Mouse (Mus musculus) NIH3T3 (cell line): Measurements from ENCODE around the gene Ccdc88c.

Source experiments
- DNase-seq: peaks from one replicate; pipeline ENCODE4 v3.0.0-alpha.2; 2012; ENCODE audit warnings: low read depth

The Ccdc88c gene

GRCm38 (mm10) chr12:101028954-101029731 is at the start of gene Ccdc88c:
TSS of gene Ccdc88c (minus strand) at chr12:101029056.
- DNase-seq: peak; percentile 79

GRCm38 (mm10) chr12:101077955-101078354 is 49.1 kb upstream of the Ccdc88c start:
- DNase-seq: no peak

- DNase-seq: no peak
These were observed 46.6 kb upstream of the Ccdc88c start for GRCm38 (mm10) chr12:101075433-101075832.

- no peak for DNase-seq
These were observed 46.1 kb upstream of the Ccdc88c start for GRCm38 (mm10) chr12:101074821-101075429.

- DNase-seq: no peak
These were observed 41.0 kb upstream of the Ccdc88c start for GRCm38 (mm10) chr12:101069813-101070212.

- no peak for DNase-seq
These were observed 37.5 kb upstream of the Ccdc88c start for GRCm38 (mm10) chr12:101066329-101066728.

GRCm38 (mm10) chr12:101039956-101040355 is 11.1 kb upstream of the Ccdc88c start:
- no peak for DNase-seq

- DNase-seq: no peak
These were observed 456 bp downstream of the Ccdc88c start for GRCm38 (mm10) chr12:101028247-101028953.

- peak; percentile 22 for DNase-seq
These were observed 1.2 kb downstream of the Ccdc88c start for GRCm38 (mm10) chr12:101027451-101028246.

GRCm38 (mm10) chr12:101026946-101027345 is 1.9 kb downstream of the Ccdc88c start:
- DNase-seq: no peak

- no peak for DNase-seq
These were observed 2.3 kb downstream of the Ccdc88c start for GRCm38 (mm10) chr12:101026518-101026917.

GRCm38 (mm10) chr12:101026025-101026424 is 2.8 kb downstream of the Ccdc88c start:
- DNase-seq: no peak

GRCm38 (mm10) chr12:101025379-101025778 is 3.5 kb downstream of the Ccdc88c start:
- DNase-seq: no peak

GRCm38 (mm10) chr12:101024824-101025223 is 4.0 kb downstream of the Ccdc88c start:
- no peak for DNase-seq

- no peak for DNase-seq
These were observed 5.7 kb downstream of the Ccdc88c start for GRCm38 (mm10) chr12:101023143-101023542.

GRCm38 (mm10) chr12:101022353-101022752 is 6.5 kb downstream of the Ccdc88c start:
- no peak for DNase-seq

- no peak for DNase-seq
These were observed 7.2 kb downstream of the Ccdc88c start for GRCm38 (mm10) chr12:101021484-101022226.

GRCm38 (mm10) chr12:101020210-101021015 is 8.4 kb downstream of the Ccdc88c start:
- no peak for DNase-seq

GRCm38 (mm10) chr12:101019443-101019842 is 9.4 kb downstream of the Ccdc88c start:
- no peak for DNase-seq

GRCm38 (mm10) chr12:101019031-101019430 is 9.8 kb downstream of the Ccdc88c start:
- no peak for DNase-seq
